Mouse (Mus musculus): ENCODE data around the gene Zfp784.

DNA sequence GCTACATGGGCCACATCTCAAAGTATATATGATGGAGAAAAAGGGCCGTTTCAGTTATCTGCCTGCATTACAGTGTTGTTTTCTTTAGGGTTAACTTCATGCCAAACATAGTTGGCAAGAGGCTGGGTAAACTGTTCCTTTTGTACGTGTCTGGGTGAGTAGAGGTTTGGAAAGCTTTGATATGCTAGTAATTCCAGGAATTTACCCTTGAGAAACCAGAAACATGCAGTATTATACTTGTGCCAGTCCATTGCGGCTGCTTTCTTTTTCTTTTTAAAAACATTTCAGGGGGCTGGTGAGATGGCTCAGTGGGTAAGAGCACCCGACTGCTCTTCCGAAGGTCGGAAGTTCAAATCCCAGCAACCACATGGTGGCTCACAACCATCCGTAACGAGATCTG is 41.3 kb downstream of the Zfp784 start:
- TF ChIP-seq CTCF (IDR thresholded peaks at IDR 0.05; ENCODE audit: low read depth, low read length): no peak
- TF ChIP-seq GATA1 (IDR thresholded peaks at IDR 0.05; ENCODE audit: borderline replicate concordance, low read length): no peak
- no peak for TF ChIP-seq POLR2AphosphoS5 (IDR thresholded peaks at IDR 0.05; ENCODE audit: insufficient replicate concordance, low read depth, low read length)
- TF ChIP-seq TAL1 (conservative IDR thresholded peaks at IDR 0.05; ENCODE audit: low read depth, low read length): no peak
- no peak for TF ChIP-seq GATA2 (IDR thresholded peaks at IDR 0.05; ENCODE audit: borderline replicate concordance, low read depth, low read length)

Measured in G1E (cell line).